Mouse (Mus musculus): ENCODE measurements around the gene Lamb3. TPM values are rescaled to one million over a fixed set of nuclear protein-coding genes. Genes with fewer than 3 reads are reported as not detected.

The Lamb3 gene
- polyA plus RNA-seq, 1 experiment = 4.6 TPM

DNA sequence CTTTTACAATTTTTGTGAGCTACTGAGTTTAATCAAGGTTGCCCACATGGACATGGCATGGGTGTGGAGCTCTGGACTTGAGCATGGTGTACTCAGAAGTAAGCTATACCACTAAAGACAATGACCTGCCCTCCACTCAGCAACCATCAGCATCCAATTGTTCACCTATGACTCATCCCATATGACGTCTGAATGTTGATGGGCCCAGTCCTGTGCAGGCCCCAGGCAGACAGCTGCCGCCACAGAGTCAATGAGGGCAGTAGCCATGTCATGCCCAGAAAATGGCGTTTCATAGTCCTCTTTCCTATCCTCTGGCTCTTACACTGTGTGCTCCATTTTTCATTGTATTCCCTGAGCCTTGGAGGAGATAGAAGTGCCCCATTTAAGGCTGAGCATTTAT is 8.5 kb downstream of the Lamb3 start:
- H3K4me3 ChIP-seq (ENCODE audit: extremely low read depth, insufficient read depth, insufficient read length) = no peak overlapping the region
- no peak for TF ChIP-seq CTCF (IDR thresholded peaks at IDR 0.05; ENCODE audit: extremely low read depth, insufficient read depth, insufficient read length, insufficient replicate concordance)
- TF ChIP-seq POLR2A (IDR thresholded peaks at IDR 0.05; ENCODE audit: low read depth, low read length) = no peak
- H3K27ac ChIP-seq (ENCODE audit: insufficient read depth, low read length) = no peak overlapping the region
- no peaks in the 10 kb centered on the region for H3K27me3 ChIP-seq (ENCODE audit: control insufficient read depth, insufficient read depth, low read length)
- no peaks in the 10 kb centered on the region for H3K4me1 ChIP-seq (ENCODE audit: control insufficient read depth, insufficient read depth, insufficient read length)
- WGBS = 88% methylated on average over 3 of the region's 3 CpGs
- peaks cover 2% of the 10 kb centered on the region; the same call in 1 of the 2 replicates for H3K36me3 ChIP-seq (ENCODE audit: control insufficient read depth, insufficient read depth, low read length)
- no peak for DNase-seq (ENCODE audit: low read depth in 1 of 2, low spot score in 2 of 2)

DNA sequence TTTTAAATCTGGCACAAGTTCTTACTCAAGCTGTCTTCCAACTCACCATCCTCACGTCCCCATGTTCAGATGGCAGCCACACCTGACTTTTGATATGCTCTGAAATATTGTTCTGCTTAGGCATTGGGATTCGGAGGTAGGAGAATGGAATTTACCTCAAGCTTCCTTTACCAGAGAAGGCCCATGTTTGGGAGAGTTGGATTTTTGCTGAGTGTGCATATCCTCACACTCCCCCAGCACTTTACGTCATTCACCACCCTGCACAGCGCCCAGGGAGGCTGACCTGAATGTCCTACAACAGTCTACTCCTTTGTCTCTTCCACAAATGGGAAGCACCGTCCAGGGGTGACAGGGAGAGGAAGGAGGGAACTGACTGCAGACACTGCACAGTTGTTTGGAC is 12.9 kb downstream of the Lamb3 start:
- Histone ChIP-seq H3K36me3 (ENCODE audit: control insufficient read depth, insufficient read depth, low read length) (peaks cover 3% of the 10 kb centered on the region; the same call in 1 of the 2 replicates), H3K27me3 (ENCODE audit: control insufficient read depth, insufficient read depth, low read length) (no peaks in the 10 kb centered on the region), H3K27ac (ENCODE audit: insufficient read depth, low read length) (no peak overlapping the region), H3K4me1 (ENCODE audit: control insufficient read depth, insufficient read depth, insufficient read length) (no peaks in the 10 kb centered on the region), H3K4me3 (ENCODE audit: extremely low read depth, insufficient read depth, insufficient read length) (no peak overlapping the region)
- no peak for TF ChIP-seq CTCF (IDR thresholded peaks at IDR 0.05; ENCODE audit: extremely low read depth, insufficient read depth, insufficient read length, insufficient replicate concordance)
- no peak for TF ChIP-seq POLR2A (IDR thresholded peaks at IDR 0.05; ENCODE audit: low read depth, low read length)
- 74% methylated on average over 5 of the region's 5 CpGs for WGBS
- no peak for DNase-seq (ENCODE audit: low read depth in 1 of 2, low spot score in 2 of 2)

DNA sequence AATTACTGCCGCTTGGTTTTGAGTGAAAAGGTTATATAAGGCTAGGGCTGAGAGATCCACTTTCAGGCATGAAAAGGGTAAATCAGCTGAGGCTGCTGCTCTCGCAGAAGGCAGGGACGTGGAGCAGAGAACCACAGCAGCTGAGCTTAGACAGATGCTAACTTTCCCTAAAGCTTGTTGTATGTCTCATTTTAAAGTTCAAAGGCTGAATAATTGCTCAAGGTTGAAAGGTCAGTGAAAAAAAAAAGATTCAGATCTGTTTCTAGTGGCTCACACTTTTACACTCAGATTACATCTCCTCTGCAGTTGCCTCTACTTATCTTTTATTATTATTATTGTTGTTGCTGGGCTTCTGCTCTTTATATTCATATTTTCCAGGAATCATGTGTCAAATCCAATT is 18.0 kb downstream of the Lamb3 start:
- H3K27ac ChIP-seq (ENCODE audit: insufficient read depth, low read length) = no peak overlapping the region
- H3K27me3 ChIP-seq (ENCODE audit: control insufficient read depth, insufficient read depth, low read length) = no peaks in the 10 kb centered on the region
- no peak for TF ChIP-seq CTCF (IDR thresholded peaks at IDR 0.05; ENCODE audit: extremely low read depth, insufficient read depth, insufficient read length, insufficient replicate concordance)
- H3K4me1 ChIP-seq (ENCODE audit: control insufficient read depth, insufficient read depth, insufficient read length) = no peaks in the 10 kb centered on the region
- H3K4me3 ChIP-seq (ENCODE audit: extremely low read depth, insufficient read depth, insufficient read length) = no peak overlapping the region
- 80% methylated on average over 3 of the region's 3 CpGs for WGBS
- no peak for DNase-seq (ENCODE audit: low read depth in 1 of 2, low spot score in 2 of 2)
- H3K36me3 ChIP-seq (ENCODE audit: control insufficient read depth, insufficient read depth, low read length) = peaks cover 1% of the 10 kb centered on the region; the same call in 1 of the 2 replicates

DNA sequence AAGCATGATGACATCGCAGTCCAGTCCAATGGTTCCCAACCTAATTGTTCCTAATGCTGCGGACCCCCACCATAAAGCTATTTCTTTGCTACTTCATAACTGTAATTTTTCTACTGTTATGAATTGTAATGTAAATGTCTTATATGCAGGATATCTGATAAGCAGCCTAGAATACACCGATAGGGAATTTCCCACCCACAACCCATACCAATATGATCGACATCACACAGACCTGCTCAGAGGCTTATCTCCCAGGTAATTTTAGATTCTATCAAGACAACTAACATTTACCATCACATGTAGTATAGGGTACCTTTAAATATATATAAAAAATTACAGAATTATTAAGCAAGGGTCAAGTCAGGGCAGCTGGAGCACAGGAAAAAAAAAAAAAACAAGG is 18.6 kb downstream of the Lamb3 start:
- H3K4me1 ChIP-seq (ENCODE audit: control insufficient read depth, insufficient read depth, insufficient read length) = peaks cover 1% of the 10 kb centered on the region; the same call in 1 of the 2 replicates
- WGBS = 87% methylated on average over 4 of the region's 4 CpGs
- no peak overlapping the region for H3K27ac ChIP-seq (ENCODE audit: insufficient read depth, low read length)
- H3K27me3 ChIP-seq (ENCODE audit: control insufficient read depth, insufficient read depth, low read length) = no peaks in the 10 kb centered on the region
- TF ChIP-seq POLR2A (IDR thresholded peaks at IDR 0.05; ENCODE audit: low read depth, low read length) = no peak
- TF ChIP-seq CTCF (IDR thresholded peaks at IDR 0.05; ENCODE audit: extremely low read depth, insufficient read depth, insufficient read length, insufficient replicate concordance) = no peak
- peaks cover 1% of the 10 kb centered on the region; the same call in 1 of the 2 replicates for H3K36me3 ChIP-seq (ENCODE audit: control insufficient read depth, insufficient read depth, low read length)
- no peak overlapping the region for H3K4me3 ChIP-seq (ENCODE audit: extremely low read depth, insufficient read depth, insufficient read length)
- DNase-seq (ENCODE audit: low read depth in 1 of 2, low spot score in 2 of 2) = no peak

DNA sequence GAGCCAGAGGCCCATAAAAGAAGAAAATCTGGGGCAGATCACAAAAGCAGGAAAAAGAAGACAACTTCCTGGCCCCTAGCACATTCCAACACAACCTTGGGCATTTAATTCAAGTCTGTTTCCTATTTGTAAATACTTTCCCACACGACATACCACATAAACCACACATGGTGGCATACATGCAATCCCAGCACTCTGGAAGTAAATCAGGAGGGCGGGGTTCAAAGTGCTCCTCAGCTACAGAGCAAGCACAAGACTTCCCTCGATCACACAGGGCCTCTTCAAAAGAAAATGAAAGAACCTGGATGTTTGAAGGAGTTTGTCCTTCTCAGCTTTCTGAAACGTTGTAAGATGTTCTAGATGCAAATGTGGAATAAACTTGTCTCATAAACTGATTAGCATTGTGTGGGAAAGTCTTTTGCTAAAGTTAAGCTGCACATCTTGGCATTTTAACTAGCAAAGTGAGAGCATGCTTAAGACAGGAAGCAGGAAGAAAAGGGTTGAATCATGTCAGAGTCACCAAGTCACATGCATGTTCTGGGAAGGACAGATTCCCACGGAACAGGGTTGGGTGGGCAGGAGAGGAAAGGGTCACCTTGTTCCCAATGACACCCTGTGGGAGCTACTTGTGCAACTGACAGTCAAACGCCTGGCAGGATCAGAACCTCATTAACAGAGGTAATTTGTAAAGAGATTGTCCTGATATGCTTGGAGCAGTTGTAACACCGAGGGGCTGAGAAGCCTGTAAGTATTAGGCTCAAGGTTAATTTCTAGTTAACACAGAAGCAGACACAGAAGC is 19.4 kb downstream of the Lamb3 start:
- no peak for TF ChIP-seq CTCF (IDR thresholded peaks at IDR 0.05; ENCODE audit: extremely low read depth, insufficient read depth, insufficient read length, insufficient replicate concordance)
- TF ChIP-seq POLR2A (IDR thresholded peaks at IDR 0.05; ENCODE audit: low read depth, low read length) = no peak

DNA sequence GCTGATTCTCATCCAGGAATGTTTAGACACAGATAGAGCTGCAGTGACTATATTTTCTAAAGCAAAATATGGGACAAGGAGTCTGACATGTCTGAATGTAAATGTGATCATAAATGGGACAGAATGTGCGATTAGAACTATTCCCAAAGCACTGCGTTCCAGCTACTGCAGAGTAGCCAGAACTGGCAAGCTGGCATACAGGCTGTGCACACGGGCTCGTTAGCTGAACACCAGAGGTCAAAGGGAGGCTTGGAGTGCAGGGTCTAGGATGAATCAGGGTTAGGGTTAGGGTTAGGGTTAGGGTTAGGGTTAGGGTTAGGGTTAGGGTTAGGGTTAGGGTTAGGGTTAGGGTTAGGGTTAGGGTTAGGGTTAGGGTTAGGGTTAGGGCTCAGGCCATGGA is 20.0 kb downstream of the Lamb3 start:
- no peak overlapping the region for H3K27ac ChIP-seq (ENCODE audit: insufficient read depth, low read length)
- TF ChIP-seq CTCF (IDR thresholded peaks at IDR 0.05; ENCODE audit: extremely low read depth, insufficient read depth, insufficient read length, insufficient replicate concordance) = no peak
- no peak for TF ChIP-seq POLR2A (IDR thresholded peaks at IDR 0.05; ENCODE audit: low read depth, low read length)
- H3K36me3 ChIP-seq (ENCODE audit: control insufficient read depth, insufficient read depth, low read length) = peaks cover 1% of the 10 kb centered on the region; the same call in 1 of the 2 replicates
- WGBS = 92% methylated on average over 4 of the region's 4 CpGs
- DNase-seq (ENCODE audit: low read depth in 1 of 2, low spot score in 2 of 2) = no peak
- no peaks in the 10 kb centered on the region for H3K27me3 ChIP-seq (ENCODE audit: control insufficient read depth, insufficient read depth, low read length)
- H3K4me1 ChIP-seq (ENCODE audit: control insufficient read depth, insufficient read depth, insufficient read length) = peaks cover 6% of the 10 kb centered on the region; the same call in 1 of the 2 replicates
- no peak overlapping the region for H3K4me3 ChIP-seq (ENCODE audit: extremely low read depth, insufficient read depth, insufficient read length)

More for the DNA sequence above, 19.4 kb downstream of the Lamb3 start:
- no peak for DNase-seq (ENCODE audit: low read depth in 1 of 2, low spot score in 2 of 2)
- Histone ChIP-seq H3K4me3 (ENCODE audit: extremely low read depth, insufficient read depth, insufficient read length) (no peak overlapping the region), H3K4me1 (ENCODE audit: control insufficient read depth, insufficient read depth, insufficient read length) (peaks cover 6% of the 10 kb centered on the region; the same call in 1 of the 2 replicates), H3K27ac (ENCODE audit: insufficient read depth, low read length) (no peak overlapping the region), H3K36me3 (ENCODE audit: control insufficient read depth, insufficient read depth, low read length) (peaks cover 1% of the 10 kb centered on the region; the same call in 1 of the 2 replicates), H3K27me3 (ENCODE audit: control insufficient read depth, insufficient read depth, low read length) (no peaks in the 10 kb centered on the region)
- 51% methylated on average over 7 of the region's 7 CpGs for WGBS

DNA sequence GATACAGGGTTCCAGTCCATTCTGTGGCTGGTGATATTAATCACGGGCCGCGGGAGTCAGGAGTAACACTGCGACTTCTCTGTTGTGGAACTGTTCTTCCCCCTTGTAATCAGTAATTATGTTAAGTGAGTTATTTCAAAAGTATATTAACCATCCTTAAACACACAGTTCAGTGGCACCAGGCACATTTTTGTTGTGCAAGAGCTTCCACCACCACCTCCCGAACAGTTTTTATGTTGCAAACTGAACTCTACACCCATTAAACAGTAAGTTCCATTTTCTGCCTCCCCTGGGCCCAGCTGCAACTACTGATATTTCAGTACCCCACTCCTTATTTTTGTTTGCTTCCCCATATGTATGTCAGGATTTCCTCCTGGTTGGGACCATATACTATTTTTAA is 22.1 kb downstream of the Lamb3 start:
- Histone ChIP-seq H3K4me1 (ENCODE audit: control insufficient read depth, insufficient read depth, insufficient read length) (peaks cover 9% of the 10 kb centered on the region; the same call in 1 of the 2 replicates), H3K36me3 (ENCODE audit: control insufficient read depth, insufficient read depth, low read length) (no peaks in the 10 kb centered on the region), H3K4me3 (ENCODE audit: extremely low read depth, insufficient read depth, insufficient read length) (no peak overlapping the region), H3K27ac (ENCODE audit: insufficient read depth, low read length) (no peak overlapping the region), H3K27me3 (ENCODE audit: control insufficient read depth, insufficient read depth, low read length) (no peaks in the 10 kb centered on the region)
- WGBS = 91% methylated on average over 5 of the region's 5 CpGs
- TF ChIP-seq POLR2A (IDR thresholded peaks at IDR 0.05; ENCODE audit: low read depth, low read length) = no peak
- TF ChIP-seq CTCF (IDR thresholded peaks at IDR 0.05; ENCODE audit: extremely low read depth, insufficient read depth, insufficient read length, insufficient replicate concordance) = no peak
- no peak for DNase-seq (ENCODE audit: low read depth in 1 of 2, low spot score in 2 of 2)

Data from spleen, adult 2 months (tissue).